Mouse (Mus musculus): ENCODE measurements around the gene Xndc1. TPM values are rescaled to one million over a fixed set of nuclear protein-coding genes. Genes with fewer than 3 reads are reported as not detected.

Gene Xndc1
- polyA plus RNA-seq, 2 experiments from 2014 or later, result 19.3 to 33.0 TPM

Other genes with a start within 250 kb of the Xndc1 start
- not detected for gene Phox2a, start 247.2 kb upstream of the Xndc1 start, polyA plus RNA-seq (2017; shearing (Covaris generic))
- 1 to 10 TPM; 1.2 to 2.8 TPM for gene Inppl1, start 227.3 kb upstream of the Xndc1 start, polyA plus RNA-seq (2017; shearing (Covaris generic))
- not detected for gene Folr2, start 208.3 kb upstream of the Xndc1 start, polyA plus RNA-seq (2017; shearing (Covaris generic))
- 10 to 100 TPM; 43.2 to 66.9 TPM for gene Anapc15, start 201.8 kb upstream of the Xndc1 start, polyA plus RNA-seq (2017; shearing (Covaris generic))
- not detected for gene Folr1, start 194.7 kb upstream of the Xndc1 start, polyA plus RNA-seq (2017; shearing (Covaris generic))
- 100 to 1,000 TPM; 104 to 141 TPM for gene Lamtor1, start 159.6 kb upstream of the Xndc1 start, polyA plus RNA-seq (2017; shearing (Covaris generic))
- not detected for gene Tomt, start 159.2 kb upstream of the Xndc1 start, polyA plus RNA-seq (2017; shearing (Covaris generic))
- 1 to 10 TPM; 4.8 to 6.1 TPM for gene Lrrc51, start 131.6 kb upstream of the Xndc1 start, polyA plus RNA-seq (2017; shearing (Covaris generic))
- gene Numa1, start 131.4 kb upstream of the Xndc1 start, polyA plus RNA-seq (2017; shearing (Covaris generic)), result 10 to 100 TPM; 66.0 to 83.2 TPM
- 1 to 10 TPM; 4.5 to 5.7 TPM for gene Il18bp, start 46.8 kb upstream of the Xndc1 start, polyA plus RNA-seq (2017; shearing (Covaris generic))
- gene Rnf121, start within 50 bp of the Xndc1 start, polyA plus RNA-seq (2017; shearing (Covaris generic)), result 10 to 100 TPM; 28.5 to 29.4 TPM
- gene Xntrpc, start 202 bp downstream of the Xndc1 start, polyA plus RNA-seq (2017; shearing (Covaris generic)), result 1 to 10 TPM in 1 of 2 experiments, under 1 TPM in 1; 0.93 to 1.4 TPM
- not detected for gene Trpc2, start 17.6 kb downstream of the Xndc1 start, polyA plus RNA-seq (2017; shearing (Covaris generic))
- not detected for gene Art1, start 36.2 kb downstream of the Xndc1 start, polyA plus RNA-seq (2017; shearing (Covaris generic))
- under 1 TPM in 1 of 2 experiments, not detected in 1; 0.93 TPM for gene Art5, start 44.0 kb downstream of the Xndc1 start, polyA plus RNA-seq (2017; shearing (Covaris generic))
- not detected for gene Chrna10, start 51.3 kb downstream of the Xndc1 start, polyA plus RNA-seq (2017; shearing (Covaris generic))
- gene Nup98, start 144.7 kb downstream of the Xndc1 start, polyA plus RNA-seq (2017; shearing (Covaris generic)), result 10 to 100 TPM; 37.2 to 39.6 TPM
- 10 to 100 TPM; 46.8 to 60.4 TPM for gene Pgap2, start 144.7 kb downstream of the Xndc1 start, polyA plus RNA-seq (2017; shearing (Covaris generic))
- 100 to 1,000 TPM; 146 to 173 TPM for gene Rhog, start 190.5 kb downstream of the Xndc1 start, polyA plus RNA-seq (2017; shearing (Covaris generic))
- gene Stim1, start 202.3 kb downstream of the Xndc1 start, polyA plus RNA-seq (2017; shearing (Covaris generic)), result 10 to 100 TPM; 48.9 to 54.7 TPM

Measured in CD4-positive, CD25-positive, alpha-beta regulatory T cell, adult 4 months (primary cell).